Mouse (Mus musculus) G1E (cell line): ENCODE results near the gene Ccsap. TPM values are rescaled to one million over a fixed set of nuclear protein-coding genes. Genes with fewer than 3 reads are reported as not detected.

Experiments used
- ATAC-seq: 2 replicates; pipeline ENCODE4 v1.8.0; 2016; ENCODE audit warnings: mild to moderate bottlenecking; ENCODE audit not compliant: insufficient number of reproducible peaks, poor library complexity, low FRiP score, severe bottlenecking; ENCODE audit errors: extremely low read depth
- DNase-seq: peaks from one replicate; pipeline ENCODE4 v3.0.0; 2012; ENCODE audit warnings: low spot score
- H3K27me3 ChIP-seq: 2 replicates; pipeline ENCODE4 v1.6.1; 2012; ENCODE audit warnings: mild to moderate bottlenecking, low read length, inconsistent platforms; ENCODE audit not compliant: insufficient read depth
- H3K36me3 ChIP-seq: replicated peaks from 2 replicates; pipeline ENCODE3; 2012; ENCODE audit warnings: mild to moderate bottlenecking, inconsistent platforms
- H3K4me1 ChIP-seq: 2 replicates; pipeline ENCODE4 v1.6.1; 2012; ENCODE audit warnings: low read depth, low read length, inconsistent platforms, mixed read lengths; ENCODE audit not compliant: insufficient read depth
- H3K4me3 ChIP-seq: 2 replicates; pipeline ENCODE4 v1.5.1; 2012; ENCODE audit warnings: low read depth, mild to moderate bottlenecking, inconsistent platforms, low read length, moderate library complexity, mixed read lengths
- H3K9me3 ChIP-seq: replicated peaks from 2 replicates; pipeline ENCODE4 v1.6.1; 2012; ENCODE audit warnings: inconsistent platforms
- CTCF ChIP-seq: IDR thresholded peaks from 2 replicates; pipeline ENCODE4 v1.5.1; 2012; ENCODE audit warnings: low read depth, low read length, inconsistent platforms, mixed read lengths
- GATA1 ChIP-seq: IDR thresholded peaks from 2 replicates; pipeline ENCODE4 v1.6.1; 2012; ENCODE audit warnings: borderline replicate concordance, low read length, inconsistent platforms, mixed read lengths
- GATA2 ChIP-seq: IDR thresholded peaks from 2 replicates; pipeline ENCODE4 v1.6.1; 2012; ENCODE audit warnings: low read depth, low read length, inconsistent platforms, borderline replicate concordance
- POLR2AphosphoS5 ChIP-seq: IDR thresholded peaks from 2 replicates; pipeline ENCODE4 v1.6.1; 2012; ENCODE audit warnings: low read depth, low read length, inconsistent platforms; ENCODE audit not compliant: insufficient replicate concordance
- TAL1 ChIP-seq: conservative IDR thresholded peaks from 2 replicates; pipeline ENCODE4 v1.6.1; 2012; ENCODE audit warnings: low read depth, low read length, inconsistent platforms, mixed read lengths
- polyA plus RNA-seq: library from polyadenylated mRNA; stranded (reverse); fragments of >175 nt; gene quantifications from 2 replicates; pipeline ENCODE4 v1.2.3, GENCODE M21; 2012
- total RNA-seq, 2 experiments: library from RNA; stranded (forward) in 1 of 2; stranded (reverse) in 1 of 2; fragments of 200-1000 nt in 1 of 2; fragments of >200 nt in 1 of 2; fragmentation: Nextera tagmentation in 1 of 2; gene quantifications; 2 replicates each; pipeline ENCODE4 v1.2.3; 2014 to 2017

Gene Ccsap
- total and polyA plus RNA-seq, 3 experiments, result 9.4 to 16.3 (median 11.7) TPM

DNA sequence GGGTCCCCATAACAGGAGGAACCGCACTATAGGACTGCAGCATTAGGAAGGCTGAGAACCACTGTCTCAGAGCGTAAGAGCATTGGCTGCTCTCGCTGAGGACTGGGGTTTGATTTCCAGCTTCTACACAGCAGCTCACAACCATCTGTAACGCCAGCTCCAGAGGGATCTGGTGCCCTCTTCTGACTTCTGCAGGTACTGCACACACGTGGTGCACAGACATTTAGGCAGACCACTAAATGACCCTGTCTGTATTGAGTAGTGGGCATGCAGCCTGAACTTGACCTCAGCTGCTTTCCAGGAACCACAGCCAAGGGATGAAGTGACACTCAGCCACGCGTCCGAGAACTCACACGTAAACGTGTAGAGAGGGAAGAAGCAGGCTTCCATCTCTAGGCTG lies 36.9 kb downstream of the Ccsap start:
- TF ChIP-seq CTCF, result peak; percentile 38; the same call in 1 of the 2 replicates
- no peak for TF ChIP-seq POLR2AphosphoS5
- TF ChIP-seq GATA2, result no peak
- Histone ChIP-seq H3K27me3 (no peaks in the 10 kb centered on the region), H3K4me1 (0 out of 2 replicates have a peak, but pooled peaks cover 3% of the 10 kb centered on the region), H3K36me3 (peaks cover 46% of the 10 kb centered on the region), H3K9me3 (peaks cover 4% of the 10 kb centered on the region), H3K4me3 (no peak overlapping the region; the same call in 1 of the 2 replicates)
- DNase-seq (no peak), ATAC-seq (no peak)

DNA sequence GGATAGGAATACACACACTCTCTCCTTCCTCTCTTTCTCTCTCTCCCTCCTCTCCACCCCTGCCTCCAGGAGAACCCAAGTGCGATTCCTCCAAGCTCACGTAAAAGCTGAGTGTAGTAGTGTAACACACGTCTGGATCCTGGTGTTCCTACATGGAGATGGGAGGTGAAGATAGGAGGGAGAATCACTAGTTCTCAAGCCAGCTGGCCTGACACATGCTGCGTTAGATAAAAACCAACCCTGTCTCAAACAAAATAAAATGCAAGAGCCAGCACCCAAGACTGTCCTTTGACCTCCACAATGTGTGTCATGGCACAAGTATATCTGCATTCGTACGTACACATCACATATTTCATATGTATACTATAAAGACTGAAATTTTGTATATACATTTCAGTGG lies 39.2 kb downstream of the Ccsap start:
- no peak for ATAC-seq
- Histone ChIP-seq H3K4me3 (no peak overlapping the region), H3K36me3 (peaks cover 40% of the 10 kb centered on the region), H3K27me3 (no peaks in the 10 kb centered on the region; the same call in 1 of the 2 replicates), H3K9me3 (peaks cover 4% of the 10 kb centered on the region), H3K4me1 (0 out of 2 replicates have a peak, but pooled peaks cover 3% of the 10 kb centered on the region)
- no peak for DNase-seq
- no peak for TF ChIP-seq GATA2
- no peak for TF ChIP-seq CTCF
- no peak for TF ChIP-seq GATA1
- no peak for TF ChIP-seq TAL1
- TF ChIP-seq POLR2AphosphoS5, result no peak

DNA sequence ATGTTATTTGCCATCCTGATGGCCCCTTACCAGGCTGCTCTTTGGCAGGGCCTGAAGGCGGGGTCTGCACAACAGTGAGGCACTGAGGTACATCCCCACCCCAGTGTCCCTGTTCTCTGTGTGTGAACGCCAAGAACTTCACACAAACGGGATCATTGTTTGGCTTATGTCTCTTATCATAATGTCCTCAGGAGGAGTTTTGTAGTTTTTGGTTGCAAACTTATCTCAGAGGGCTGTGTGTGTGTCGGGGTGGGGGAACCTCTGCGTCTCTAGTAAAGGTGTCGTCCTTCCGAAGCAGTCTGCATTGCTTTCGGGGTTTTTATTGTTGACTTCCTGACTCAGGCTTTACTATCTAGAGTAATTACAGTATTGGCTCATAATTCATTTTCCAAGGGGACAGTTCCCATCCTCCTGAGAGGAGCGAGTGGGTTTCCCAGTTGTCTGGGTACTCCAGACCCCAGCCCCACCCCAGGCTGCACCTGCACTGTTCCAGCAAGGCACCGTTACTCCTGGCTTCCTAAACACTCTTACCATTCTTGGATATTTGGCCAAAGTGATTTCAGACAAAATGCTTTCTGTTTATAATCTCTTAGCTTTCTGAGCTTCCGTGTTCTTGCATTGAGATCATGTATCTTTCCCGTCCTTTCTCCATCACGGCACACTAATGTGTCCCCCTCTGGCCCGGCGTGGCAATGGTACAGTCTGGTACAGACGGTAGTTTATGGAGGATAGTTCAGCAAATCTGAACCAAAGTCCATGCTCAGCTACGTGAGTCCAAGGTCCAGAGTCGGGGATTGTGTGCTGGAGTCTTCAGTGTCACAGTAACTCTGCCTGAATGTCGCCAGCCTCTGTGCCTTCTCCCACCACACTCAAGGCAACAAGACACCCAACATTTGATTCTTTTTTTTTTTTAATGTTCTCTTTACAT lies 40.1 kb downstream of the Ccsap start:
- Histone ChIP-seq H3K36me3 (peaks cover 38% of the 10 kb centered on the region), H3K4me1 (0 out of 2 replicates have a peak, but pooled peaks cover 3% of the 10 kb centered on the region)
- DNase-seq, result no peak

DNA sequence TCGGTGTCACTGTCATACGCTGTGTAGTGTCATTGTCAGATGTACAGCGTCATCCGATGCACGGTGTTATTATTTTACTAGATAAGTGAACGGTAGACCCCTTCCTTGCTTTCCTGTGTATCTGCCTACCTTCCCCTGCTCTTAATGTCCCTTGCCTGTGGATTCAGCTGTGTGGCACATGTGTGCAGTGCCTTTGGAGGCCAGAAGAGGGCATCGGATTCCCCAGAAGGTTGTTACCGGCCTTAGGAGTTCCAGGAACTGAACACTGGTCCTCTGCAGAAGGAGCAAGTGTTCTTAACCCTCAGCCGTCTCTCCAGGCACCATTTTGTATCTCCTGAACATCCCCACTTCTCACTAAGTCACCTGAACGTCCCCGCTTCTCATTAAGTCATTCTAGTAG lies 42.3 kb downstream of the Ccsap start:
- TF ChIP-seq CTCF (no peak), GATA1 (no peak), GATA2 (no peak), TAL1 (no peak), POLR2AphosphoS5 (no peak)
- no peak for ATAC-seq
- Histone ChIP-seq H3K27me3 (no peaks in the 10 kb centered on the region; the same call in 1 of the 2 replicates), H3K4me3 (no peak overlapping the region), H3K4me1 (no peaks in the 10 kb centered on the region), H3K9me3 (no peaks in the 10 kb centered on the region), H3K36me3 (peaks cover 44% of the 10 kb centered on the region)
- no peak for DNase-seq

More for the DNA sequence above, 40.1 kb downstream of the Ccsap start:
- Histone ChIP-seq H3K4me3 (no peak overlapping the region), H3K27me3 (no peaks in the 10 kb centered on the region; the same call in 1 of the 2 replicates), H3K9me3 (peaks cover 4% of the 10 kb centered on the region)
- no peak for TF ChIP-seq GATA1
- no peak for TF ChIP-seq CTCF
- TF ChIP-seq POLR2AphosphoS5, result no peak
- no peak for TF ChIP-seq GATA2
- no peak for ATAC-seq

DNA sequence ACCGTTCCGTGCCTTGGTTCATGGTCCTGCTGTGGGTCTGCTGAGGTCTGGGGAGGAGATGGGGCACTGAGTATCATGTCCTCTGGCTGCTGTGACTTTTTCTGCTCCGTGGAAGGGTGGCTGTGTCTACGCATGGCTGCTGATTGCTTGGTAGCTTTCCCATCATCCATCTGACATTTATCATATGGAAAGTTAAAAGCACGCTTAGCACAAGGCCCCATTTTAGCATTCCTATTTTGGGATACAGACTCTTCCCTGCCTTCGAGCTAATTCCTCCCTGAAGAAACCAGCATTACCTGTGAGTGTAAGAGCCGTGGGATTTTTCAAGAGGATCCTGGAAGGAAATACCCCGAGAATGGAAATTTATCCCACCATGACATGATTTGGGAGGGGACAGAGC lies 43.1 kb downstream of the Ccsap start:
- Histone ChIP-seq H3K4me3 (no peak overlapping the region), H3K4me1 (no peaks in the 10 kb centered on the region), H3K36me3 (peaks cover 44% of the 10 kb centered on the region), H3K27me3 (no peaks in the 10 kb centered on the region; the same call in 1 of the 2 replicates), H3K9me3 (no peaks in the 10 kb centered on the region)
- ATAC-seq (no peak), DNase-seq (no peak)
- TF ChIP-seq CTCF (no peak), GATA1 (no peak), TAL1 (no peak), POLR2AphosphoS5 (no peak), GATA2 (no peak)

DNA sequence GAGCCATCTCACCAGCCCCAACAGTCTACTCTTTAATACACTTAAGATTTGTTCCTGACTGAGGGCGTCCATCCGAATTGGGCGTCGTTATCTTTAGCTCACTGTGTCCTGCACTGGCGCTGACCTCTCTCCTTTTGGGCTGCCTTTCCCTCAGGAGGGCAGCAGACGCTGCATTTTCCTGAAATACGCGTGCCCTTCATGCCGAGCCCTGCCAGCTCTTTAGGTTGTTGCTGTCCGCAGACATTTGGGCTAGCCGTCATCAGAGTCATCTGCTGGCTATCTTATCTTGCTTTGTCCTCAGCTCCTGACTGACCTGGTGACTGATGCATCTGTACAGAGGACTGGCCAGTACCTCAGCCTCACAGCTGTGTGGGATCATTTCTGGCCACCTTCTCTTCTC lies 44.7 kb downstream of the Ccsap start:
- H3K4me3 ChIP-seq, result no peak overlapping the region
- H3K27me3 ChIP-seq, result no peaks in the 10 kb centered on the region; the same call in 1 of the 2 replicates
- no peaks in the 10 kb centered on the region for H3K4me1 ChIP-seq
- DNase-seq, result no peak
- H3K36me3 ChIP-seq, result peaks cover 36% of the 10 kb centered on the region
- no peaks in the 10 kb centered on the region for H3K9me3 ChIP-seq
- no peak for ATAC-seq
- TF ChIP-seq CTCF (no peak), TAL1 (no peak), POLR2AphosphoS5 (no peak), GATA2 (no peak), GATA1 (no peak)

DNA sequence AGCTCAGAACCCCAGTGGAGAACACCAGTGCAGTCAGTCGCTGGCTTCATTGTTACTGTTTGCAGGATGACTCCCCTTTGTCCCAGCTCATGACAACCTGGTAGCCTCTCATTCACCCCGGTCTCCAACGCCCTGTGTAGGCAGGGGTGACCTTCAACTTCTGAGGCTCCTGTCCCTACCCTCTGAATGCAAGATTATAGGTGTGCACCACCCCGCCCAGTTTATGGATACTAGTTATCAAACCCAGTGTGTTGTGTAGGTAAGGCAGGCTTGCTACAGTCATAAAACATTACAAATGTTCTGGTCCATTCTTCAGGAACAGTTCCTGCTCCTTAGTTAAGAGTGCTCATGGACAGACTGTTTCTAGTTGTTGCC lies 46.1 kb downstream of the Ccsap start:
- TF ChIP-seq GATA1, result no peak
- TF ChIP-seq GATA2, result no peak
- no peak for TF ChIP-seq CTCF
- no peak for TF ChIP-seq TAL1
- TF ChIP-seq POLR2AphosphoS5, result no peak
- DNase-seq (no peak), ATAC-seq (no peak)
- Histone ChIP-seq H3K4me3 (no peak overlapping the region), H3K36me3 (peaks cover 41% of the 10 kb centered on the region), H3K27me3 (peaks cover 1% of the 10 kb centered on the region; the same call in 1 of the 2 replicates), H3K9me3 (no peaks in the 10 kb centered on the region), H3K4me1 (no peaks in the 10 kb centered on the region)
